Mouse (Mus musculus) liver, adult 2 months (tissue): ENCODE data around the gene Olfml2b. TPM values are rescaled to one million over a fixed set of nuclear protein-coding genes. Genes with fewer than 3 reads are reported as not detected.

Experiments
- DNase-seq: peaks from one replicate; pipeline ENCODE4 v3.0.0-alpha.2; 2011; ENCODE audit warnings: low read depth, low spot score; ENCODE audit errors: extremely low read depth
- H3K27ac ChIP-seq: fragments of 200-500 bp; replicated peaks from 2 replicates; pipeline ENCODE4 v1.5.1; 2012; ENCODE audit warnings: low read depth, mild to moderate bottlenecking, control low read depth, inconsistent platforms, low read length; ENCODE audit not compliant: insufficient read depth
- H3K27me3 ChIP-seq: fragments of 200-500 bp; 2 replicates; pipeline ENCODE4 v1.6.1; 2012; ENCODE audit warnings: mild to moderate bottlenecking, moderate library complexity, low read length, inconsistent platforms; ENCODE audit not compliant: control insufficient read depth, insufficient read depth
- H3K36me3 ChIP-seq: fragments of 200-500 bp; 2 replicates; pipeline ENCODE4 v1.6.1; 2012; ENCODE audit warnings: low read length, inconsistent platforms; ENCODE audit not compliant: control insufficient read depth, insufficient read depth
- H3K4me1 ChIP-seq: fragments of 200-500 bp; 2 replicates; pipeline ENCODE4 v1.6.1; 2011; ENCODE audit warnings: low read length; ENCODE audit not compliant: control insufficient read depth, insufficient read depth
- H3K4me3 ChIP-seq: fragments of 200-500 bp; 2 replicates; pipeline ENCODE4 v1.5.1; 2011; ENCODE audit warnings: low read depth, mild to moderate bottlenecking, control low read depth, low read length, moderate library complexity; ENCODE audit not compliant: insufficient read depth
- H3K79me2 ChIP-seq: fragments of 200-500 bp; 2 replicates; pipeline ENCODE4 v1.6.1; 2012; ENCODE audit warnings: inconsistent platforms, mild to moderate bottlenecking, low read length, moderate library complexity; ENCODE audit not compliant: control insufficient read depth, insufficient read depth
- H3K9ac ChIP-seq: fragments of 200-500 bp; 2 replicates; pipeline ENCODE4 v1.6.1; 2012; ENCODE audit warnings: low read depth, mild to moderate bottlenecking, control low read depth, inconsistent platforms, low read length
- CTCF ChIP-seq: fragments of 200-500 bp; IDR thresholded peaks from 2 replicates; pipeline ENCODE4 v1.5.1; 2011; ENCODE audit warnings: low read depth, low read length, control low read depth
- POLR2A ChIP-seq: fragments of 200-500 bp; IDR thresholded peaks from 2 replicates; pipeline ENCODE4 v1.6.1; 2011; ENCODE audit warnings: low read length, control low read depth; ENCODE audit not compliant: insufficient read depth; ENCODE audit errors: extremely low read depth
- WGBS: fragments of 180-500 bp; shearing (Covaris S2); methylation state at CpG from one replicate; pipeline ENCODE4 v1.1.7; 2018; 5-methylcytosine and 5-hydroxymethylcytosine counted together
- polyA plus RNA-seq: library from polyadenylated mRNA; depleted of rRNA; stranded (reverse); fragments of >200 nt; gene quantifications from 2 replicates; pipeline ENCODE4 v1.2.3, GENCODE M21; 2012
- total RNA-seq: library from RNA; depleted of rRNA; stranded (reverse); fragments of >200 nt; gene quantifications from 2 replicates; pipeline ENCODE4 v1.2.3, GENCODE M21; 2014

Gene Olfml2b
- total and polyA plus RNA-seq, 2 experiments: 0.37 to 0.46 TPM

- Histone ChIP-seq H3K4me1 (no peaks in the 10 kb centered on the region), H3K4me3 (no peak overlapping the region), H3K79me2 (no peaks in the 10 kb centered on the region; the same call in 1 of the 2 replicates), H3K9ac (no peak overlapping the region), H3K27ac (no peak overlapping the region), H3K36me3 (no peaks in the 10 kb centered on the region), H3K27me3 (no peaks in the 10 kb centered on the region)
- TF ChIP-seq POLR2A (no peak), CTCF (no peak)
- 93% methylated on average over 3 of the region's 3 CpGs for WGBS
- no peak for DNase-seq
Observed at GRCm38 (mm10) chr1:170717241-170717828, 73.0 kb downstream of the Olfml2b start.

DNA sequence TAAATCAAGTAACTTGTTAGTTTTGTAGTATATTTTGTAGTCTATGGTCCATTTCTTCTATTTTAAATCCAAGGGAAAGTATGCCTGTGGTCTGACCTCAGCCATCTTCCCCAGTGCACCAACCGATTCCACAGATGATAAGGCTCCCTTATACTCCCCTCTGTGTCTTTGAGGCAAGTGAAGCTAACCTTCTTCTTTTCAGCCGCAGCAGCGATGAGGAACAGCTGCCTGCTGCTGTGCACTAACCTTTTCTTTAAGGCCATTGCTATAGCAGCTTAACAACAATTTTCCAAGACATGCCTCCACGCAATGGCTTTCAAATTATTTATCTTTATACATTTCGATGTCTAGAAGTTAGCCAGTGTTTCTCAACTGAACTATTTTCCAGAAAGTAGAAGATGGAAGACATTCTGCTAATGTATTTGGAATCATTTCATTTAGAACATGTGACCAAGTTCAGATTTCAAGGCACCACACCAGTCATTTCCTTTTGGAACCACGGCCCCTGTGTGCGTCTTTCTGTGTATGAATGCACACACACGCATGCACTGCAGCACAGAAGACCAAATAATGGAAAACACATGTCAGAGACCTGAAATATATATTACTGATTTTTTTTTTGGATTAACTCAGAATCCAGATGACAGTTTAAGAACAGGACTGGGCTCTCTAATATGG, 73.9 kb downstream of the Olfml2b start:
- no peak overlapping the region for H3K27ac ChIP-seq
- H3K4me3 ChIP-seq: no peak overlapping the region
- no peaks in the 10 kb centered on the region for H3K4me1 ChIP-seq
- H3K27me3 ChIP-seq: no peaks in the 10 kb centered on the region
- H3K9ac ChIP-seq: no peak overlapping the region
- H3K79me2 ChIP-seq: no peaks in the 10 kb centered on the region; the same call in 1 of the 2 replicates
- no peak for TF ChIP-seq POLR2A
- no peak for TF ChIP-seq CTCF
- H3K36me3 ChIP-seq: peaks cover 2% of the 10 kb centered on the region; the same call in 1 of the 2 replicates
- WGBS: 92% methylated on average over 8 of the region's 8 CpGs
- DNase-seq: no peak

- H3K79me2 ChIP-seq: no peaks in the 10 kb centered on the region; the same call in 1 of the 2 replicates
- DNase-seq: no peak
- H3K27ac ChIP-seq: no peak overlapping the region
- 85% methylated on average over 5 of the region's 5 CpGs for WGBS
- no peak overlapping the region for H3K4me3 ChIP-seq
- TF ChIP-seq CTCF (no peak), POLR2A (no peak)
- no peak overlapping the region for H3K9ac ChIP-seq
- no peaks in the 10 kb centered on the region for H3K27me3 ChIP-seq
- peaks cover 2% of the 10 kb centered on the region; the same call in 1 of the 2 replicates for H3K36me3 ChIP-seq
- no peaks in the 10 kb centered on the region; the same call in 1 of the 2 replicates for H3K4me1 ChIP-seq
Observed at GRCm38 (mm10) chr1:170721560-170721959, 77.2 kb downstream of the Olfml2b start.

DNA sequence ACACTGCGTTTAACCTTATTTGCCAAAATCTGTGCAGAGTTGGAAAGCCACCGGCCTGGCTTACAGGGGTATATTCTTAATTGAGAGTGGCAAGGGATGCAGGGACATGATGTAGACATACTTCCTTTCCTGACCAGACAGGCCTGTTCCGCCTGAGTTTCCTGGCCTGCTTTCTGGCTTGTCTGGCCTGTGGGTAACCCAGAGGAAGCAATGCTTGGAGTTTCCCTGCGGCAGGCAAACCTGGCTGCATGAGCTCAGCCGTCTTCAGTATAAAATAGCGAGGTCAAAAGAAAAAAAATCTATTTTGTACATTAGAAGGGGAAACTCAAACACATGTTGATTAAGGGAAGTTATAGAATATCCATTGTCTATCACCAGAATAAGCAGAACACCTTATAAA, 84.2 kb downstream of the Olfml2b start:
- TF ChIP-seq POLR2A (no peak), CTCF (no peak)
- Histone ChIP-seq H3K36me3 (peaks cover 2% of the 10 kb centered on the region), H3K79me2 (no peaks in the 10 kb centered on the region; the same call in 1 of the 2 replicates), H3K27ac (no peak overlapping the region), H3K4me1 (no peaks in the 10 kb centered on the region; the same call in 1 of the 2 replicates), H3K4me3 (no peak overlapping the region), H3K27me3 (no peaks in the 10 kb centered on the region), H3K9ac (no peak overlapping the region)
- DNase-seq: no peak
- WGBS: 83% methylated on average over 6 of the region's 6 CpGs

DNA sequence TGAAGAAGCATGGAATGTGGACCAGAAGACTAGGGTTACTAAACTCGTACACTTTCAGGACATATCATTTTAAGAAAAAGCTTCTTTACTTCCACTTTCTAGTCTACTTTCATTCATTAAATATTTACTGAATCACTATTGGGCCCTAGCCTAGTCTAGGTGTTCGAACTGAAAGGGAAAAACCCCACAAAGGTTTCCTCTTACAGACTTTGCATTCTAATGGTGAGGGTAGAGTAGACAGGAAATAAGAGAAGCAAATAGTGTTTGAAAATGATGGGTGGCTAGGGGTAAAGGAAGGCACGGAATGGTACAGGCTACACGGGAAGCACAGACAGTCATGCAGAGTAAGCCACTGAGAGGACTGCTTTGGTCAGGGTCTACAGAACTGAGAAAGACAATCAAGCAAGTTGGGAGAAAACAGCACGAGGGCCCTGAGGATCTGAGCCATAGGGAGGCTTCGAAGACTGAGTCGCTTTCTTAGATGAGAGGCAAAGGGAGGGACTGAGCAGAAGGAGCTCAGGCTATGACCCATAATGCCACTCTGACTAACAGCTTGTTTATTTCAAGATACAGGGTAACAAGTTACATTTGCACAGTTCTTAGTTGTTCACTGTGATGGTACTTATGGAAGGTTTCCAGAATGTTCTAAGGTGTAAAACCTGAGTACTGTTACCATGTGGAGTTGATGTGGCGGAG, 85.1 kb downstream of the Olfml2b start:
- no peak overlapping the region for H3K9ac ChIP-seq
- 83% methylated on average over 8 of the region's 8 CpGs for WGBS
- peaks cover 5% of the 10 kb centered on the region for H3K36me3 ChIP-seq
- no peaks in the 10 kb centered on the region for H3K79me2 ChIP-seq
- H3K27me3 ChIP-seq: no peaks in the 10 kb centered on the region
- no peak for TF ChIP-seq POLR2A
- TF ChIP-seq CTCF: no peak
- no peak overlapping the region for H3K4me3 ChIP-seq
- no peak overlapping the region for H3K27ac ChIP-seq
- H3K4me1 ChIP-seq: no peaks in the 10 kb centered on the region; the same call in 1 of the 2 replicates
- DNase-seq: no peak
